Mouse (Mus musculus) brain, embryonic 18.5 days (tissue): ENCODE measurements around the gene Cuedc2.

ENCODE experiments used
- DNase-seq: peaks from one replicate; pipeline ENCODE4 v3.0.0-alpha.2; 2012; ENCODE audit warnings: low read depth, low spot score

Cuedc2 gene

GRCm38 (mm10) chr19:46338331-46338936, at the start of gene Cuedc2:
TSS of gene Cuedc2 (minus strand) at chr19:46338702.
- DNase-seq = peak; percentile 93

GRCm38 (mm10) chr19:46382275-46382674, 43.8 kb upstream of the Cuedc2 start:
- no peak for DNase-seq

GRCm38 (mm10) chr19:46375891-46376290, 37.4 kb upstream of the Cuedc2 start:
- no peak for DNase-seq

DNA sequence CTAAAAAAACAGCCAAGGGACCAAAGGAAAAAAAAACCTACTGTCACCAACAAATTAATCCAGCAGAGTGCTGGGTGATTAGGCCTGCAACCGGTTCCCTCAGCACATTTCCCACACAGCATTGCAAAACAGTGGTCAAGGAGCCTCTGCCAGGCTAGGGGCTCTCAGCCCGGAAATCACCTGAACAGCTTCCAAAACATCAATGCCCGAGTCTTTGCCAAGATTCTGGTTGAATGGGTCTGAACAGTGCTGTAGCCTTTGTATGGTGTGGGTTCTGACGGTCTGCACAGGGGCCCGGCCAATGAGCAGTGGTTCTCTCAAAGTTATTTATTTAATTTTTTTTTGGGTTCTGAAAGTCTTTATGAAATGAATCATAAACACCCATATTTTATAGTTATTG, 37.0 kb upstream of the Cuedc2 start:
- no peak for DNase-seq

GRCm38 (mm10) chr19:46374477-46375088, 36.1 kb upstream of the Cuedc2 start:
- no peak for DNase-seq

- DNase-seq = no peak
Measured at GRCm38 (mm10) chr19:46369204-46369603, 30.7 kb upstream of the Cuedc2 start.

- DNase-seq = no peak
Measured at GRCm38 (mm10) chr19:46367798-46368590, 29.5 kb upstream of the Cuedc2 start.

- no peak for DNase-seq
Measured at GRCm38 (mm10) chr19:46363294-46364009, 24.9 kb upstream of the Cuedc2 start.

GRCm38 (mm10) chr19:46362104-46362503, 23.6 kb upstream of the Cuedc2 start:
- no peak for DNase-seq

DNA sequence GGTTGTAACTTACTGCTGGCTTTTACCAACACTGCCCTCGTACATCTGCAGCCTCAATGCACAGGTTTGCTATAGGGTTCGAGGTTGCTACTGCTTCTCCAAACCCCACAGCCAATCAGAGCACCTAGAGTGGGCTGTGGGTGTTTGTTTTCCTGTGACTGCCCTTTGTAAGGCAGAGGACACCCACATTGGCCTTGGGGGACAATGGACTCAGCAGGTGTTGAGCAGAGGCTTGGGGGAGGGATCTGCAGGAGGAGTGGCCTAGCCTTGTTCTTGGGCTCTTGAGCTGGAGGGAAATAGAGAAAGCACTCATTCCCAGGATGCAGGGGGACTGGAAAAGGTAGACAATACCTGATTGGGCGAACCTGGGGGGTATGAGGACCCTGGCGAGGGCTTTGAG, 19.9 kb upstream of the Cuedc2 start:
- no peak for DNase-seq

DNA sequence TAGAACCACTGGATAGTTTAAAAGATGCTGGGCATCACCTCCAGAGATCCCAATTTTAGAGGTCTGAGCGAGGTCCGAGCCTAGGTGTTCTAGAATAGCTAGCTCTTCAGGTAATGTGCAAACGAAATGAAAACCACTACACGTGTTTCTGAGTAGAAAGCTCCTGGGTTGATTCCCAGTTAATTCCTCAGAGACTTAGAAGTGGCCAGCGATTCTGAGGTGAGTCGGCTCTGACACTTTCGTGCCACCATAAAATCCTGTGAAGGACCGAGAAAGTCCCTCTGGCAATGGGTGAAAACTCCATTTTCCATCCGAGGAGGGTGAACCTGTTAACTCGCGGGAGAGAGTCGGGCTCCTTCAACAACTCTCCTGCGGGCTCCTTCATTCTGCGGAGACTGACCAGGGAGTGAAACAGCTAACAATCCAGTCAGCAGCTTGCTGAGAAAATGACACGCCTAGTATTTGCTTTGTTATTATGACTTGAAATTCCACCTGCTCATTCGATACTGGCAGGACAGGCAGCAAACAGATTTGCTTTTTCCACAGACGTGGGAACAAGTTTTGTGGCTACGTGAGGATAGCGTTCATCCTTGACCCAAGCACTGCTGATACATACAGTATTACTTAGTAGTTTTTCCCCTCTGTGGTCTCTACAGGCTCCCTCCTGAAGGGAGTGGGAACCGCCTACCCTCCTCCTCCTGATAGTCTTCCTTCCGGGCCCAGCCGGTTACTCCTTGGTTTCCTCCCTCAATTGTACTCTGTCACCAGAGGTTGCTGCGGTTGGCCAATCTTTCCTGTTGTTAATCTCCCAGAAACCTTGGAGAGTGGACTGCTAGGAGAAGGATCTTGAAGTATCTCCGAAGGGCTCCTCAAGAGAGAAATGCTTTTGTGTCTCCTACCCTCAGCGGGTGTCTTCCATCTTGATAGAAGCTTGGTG, 19.1 kb upstream of the Cuedc2 start:
- no peak for DNase-seq

DNA sequence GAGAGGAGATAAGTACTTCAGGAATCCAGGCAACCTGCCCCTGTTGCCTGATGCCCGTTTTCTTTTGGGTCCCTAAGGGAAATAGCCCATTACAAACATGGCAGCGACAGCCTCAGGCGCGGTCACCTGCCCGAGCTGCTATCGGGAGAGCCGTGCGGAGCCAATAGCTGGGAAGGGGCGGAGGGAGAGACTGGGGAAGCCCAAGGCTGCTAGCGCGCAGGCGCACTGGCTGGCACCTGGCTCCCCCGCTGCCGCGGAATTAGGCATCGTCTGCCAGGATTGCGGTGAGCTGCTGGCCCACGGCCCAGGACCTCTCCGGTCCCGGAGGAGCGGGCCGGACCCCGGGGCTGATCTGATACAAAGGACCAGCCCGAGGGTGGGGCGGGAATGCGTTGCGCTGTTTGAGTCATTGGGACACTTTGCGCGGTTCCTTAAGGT, 18.2 kb upstream of the Cuedc2 start:
- DNase-seq = peak; percentile 80

GRCm38 (mm10) chr19:46350168-46350932, 11.8 kb upstream of the Cuedc2 start, which contains the start of gene 2310034G01Rik:
TSS of gene 2310034G01Rik (minus strand) at chr19:46350302.
- no peak for DNase-seq

- DNase-seq = no peak
Measured at GRCm38 (mm10) chr19:46349550-46349949, 11.0 kb upstream of the Cuedc2 start.

DNA sequence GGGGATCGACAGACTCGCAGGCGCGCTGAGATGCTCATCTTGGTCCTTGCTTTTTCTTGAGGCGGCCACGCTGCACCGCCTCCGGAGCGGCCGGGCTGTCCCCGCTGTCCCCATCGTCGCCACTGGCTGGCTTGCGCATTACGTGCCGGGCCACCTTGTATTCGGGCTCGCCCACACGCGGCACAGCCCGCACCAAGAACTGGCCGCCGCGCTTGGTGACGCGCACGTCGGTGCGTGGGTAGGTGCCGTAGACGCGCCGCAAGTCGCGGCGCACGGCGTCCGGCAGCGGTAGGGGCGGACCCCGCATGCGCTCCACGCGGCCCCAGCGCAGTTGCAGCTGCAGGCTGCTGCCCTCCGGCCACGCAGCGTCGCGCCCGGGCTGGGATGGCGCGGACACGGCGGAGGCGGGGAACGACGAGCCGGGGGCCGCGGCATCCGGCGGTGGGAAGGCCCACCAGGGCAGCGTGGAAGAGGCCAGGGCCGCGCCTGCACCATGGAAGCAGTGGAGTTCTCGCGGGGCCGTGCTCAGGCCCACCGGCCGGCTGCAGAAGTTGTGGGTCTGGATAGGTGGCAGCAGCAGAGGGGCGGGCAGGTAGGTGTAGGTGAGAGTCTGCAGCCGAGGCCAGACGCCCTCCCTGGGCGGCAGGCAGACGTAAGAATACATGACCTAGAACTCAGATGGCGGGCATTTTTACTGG, 10.4 kb upstream of the Cuedc2 start:
- no peak for DNase-seq

GRCm38 (mm10) chr19:46347936-46348668, 9.6 kb upstream of the Cuedc2 start:
- no peak for DNase-seq

- DNase-seq = no peak
Measured at GRCm38 (mm10) chr19:46347146-46347545, 8.6 kb upstream of the Cuedc2 start.

GRCm38 (mm10) chr19:46344710-46345419, 6.4 kb upstream of the Cuedc2 start:
- no peak for DNase-seq
